Mouse (Mus musculus) heart, embryonic 12.5 days (tissue): Measurements from ENCODE around the gene Actrt2. TPM values are rescaled to one million over a fixed set of nuclear protein-coding genes. Genes with fewer than 3 reads are reported as not detected.

Experiments
- ATAC-seq: fragments of 200-750 bp; cut with Nextera tagmentation; 2 replicates; pipeline ENCODE4 v1.8.0; 2017; ENCODE audit warnings: moderate TSS enrichment, moderate library complexity; ENCODE audit not compliant: insufficient number of reproducible peaks, low FRiP score
- H3K27ac ChIP-seq: fragments of 300-500 bp; sonication (generic); 2 replicates; pipeline ENCODE4 v1.5.1; 2016; ENCODE audit warnings: mild to moderate bottlenecking, moderate library complexity; ENCODE audit not compliant: poor library complexity, severe bottlenecking
- H3K27me3 ChIP-seq: fragments of 300-500 bp; sonication (generic); replicated peaks from 2 replicates; pipeline ENCODE4 v1.6.1; 2016; ENCODE audit warnings: mild to moderate bottlenecking, moderate library complexity
- H3K36me3 ChIP-seq: fragments of 300-500 bp; sonication (generic); 2 replicates; pipeline ENCODE4 v1.6.1; 2016; ENCODE audit warnings: mild to moderate bottlenecking, moderate library complexity
- H3K4me1 ChIP-seq: fragments of 300-500 bp; sonication (generic); replicated peaks from 2 replicates; pipeline ENCODE4 v1.6.1; 2016; ENCODE audit warnings: mild to moderate bottlenecking
- H3K4me2 ChIP-seq: fragments of 300-500 bp; sonication (generic); 2 replicates; pipeline ENCODE4 v1.6.1; 2016; ENCODE audit warnings: mild to moderate bottlenecking, moderate library complexity
- H3K4me3 ChIP-seq: fragments of 300-500 bp; sonication (generic); 2 replicates; pipeline ENCODE4 v1.5.1; 2016; ENCODE audit warnings: mild to moderate bottlenecking
- H3K9ac ChIP-seq: fragments of 300-500 bp; sonication (generic); 2 replicates; pipeline ENCODE4 v1.6.1; 2016; ENCODE audit warnings: mild to moderate bottlenecking, moderate library complexity
- H3K9me3 ChIP-seq: fragments of 300-500 bp; sonication (generic); replicated peaks from 2 replicates; pipeline ENCODE4 v1.6.1; 2016; ENCODE audit warnings: mild to moderate bottlenecking, moderate library complexity
- WGBS: fragments of 180-500 bp; shearing (Covaris S2); methylation state at CpG from one replicate; pipeline ENCODE4 v1.1.7; 2016; 5-methylcytosine and 5-hydroxymethylcytosine counted together
- polyA plus RNA-seq: library from polyadenylated mRNA; unstranded; fragments of >200 nt; fragmentation: Nextera tagmentation; extraction: Ambion mirVana; gene quantifications from 2 replicates; pipeline ENCODE4 v1.2.1, GENCODE M21; 2016

Actrt2 gene
- polyA plus RNA-seq, 1 experiment from 2014 or later: not detected

DNA sequence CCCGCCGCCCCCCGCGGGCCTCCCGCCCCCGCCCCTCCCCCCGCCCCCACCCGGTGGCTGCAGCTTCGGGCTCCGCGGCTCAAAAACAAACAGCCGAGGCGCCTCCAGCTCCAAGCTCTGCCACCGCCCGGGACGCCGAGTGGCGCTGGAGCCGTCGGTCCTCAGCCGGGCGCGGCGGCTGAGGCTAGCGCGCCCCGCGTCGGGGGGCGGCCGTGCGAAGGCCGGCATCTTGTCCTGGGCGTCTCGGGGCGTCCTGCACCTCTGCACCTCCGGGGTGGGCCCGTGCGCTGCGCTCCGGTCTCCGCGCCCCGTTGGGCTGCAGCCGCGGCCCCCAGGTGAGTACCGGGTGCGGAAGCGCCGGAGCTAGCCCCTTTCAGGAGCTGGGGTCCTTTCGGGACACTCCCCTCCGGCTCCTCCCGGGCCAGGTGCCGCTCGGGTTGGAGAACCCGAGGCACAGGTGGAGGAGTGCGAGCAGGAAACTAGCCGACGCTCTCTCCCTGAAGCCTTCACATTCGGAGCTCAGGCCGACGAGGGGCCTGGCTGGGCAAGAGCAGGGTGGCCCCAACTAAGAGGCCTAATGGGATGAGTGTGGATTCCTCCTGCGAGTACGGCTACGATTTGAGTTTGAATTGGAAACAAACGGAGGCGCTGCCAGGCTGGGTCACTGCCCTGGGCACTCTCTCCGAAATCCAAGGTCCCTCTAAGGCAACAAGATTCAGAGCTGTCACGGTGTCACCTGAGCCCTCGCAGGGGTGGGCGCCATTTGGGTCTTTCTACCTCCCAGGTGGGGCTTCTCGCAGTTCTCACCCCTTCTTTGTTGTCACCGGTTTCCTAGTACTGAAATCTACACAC, 30.0 kb downstream of the Actrt2 start:
- ATAC-seq: no peak
- Histone ChIP-seq H3K27ac (peak overlapping the region; percentile 96), H3K4me1 (peaks cover 57% of the 10 kb centered on the region), H3K9me3 (no peaks in the 10 kb centered on the region), H3K9ac (peak overlapping the region; percentile 90), H3K36me3 (no peaks in the 10 kb centered on the region), H3K4me3 (peak overlapping the region; percentile 75), H3K4me2 (peak overlapping the region; percentile 80), H3K27me3 (peaks cover 68% of the 10 kb centered on the region)
- WGBS: 1% methylated on average over 60 of the region's 73 CpGs

DNA sequence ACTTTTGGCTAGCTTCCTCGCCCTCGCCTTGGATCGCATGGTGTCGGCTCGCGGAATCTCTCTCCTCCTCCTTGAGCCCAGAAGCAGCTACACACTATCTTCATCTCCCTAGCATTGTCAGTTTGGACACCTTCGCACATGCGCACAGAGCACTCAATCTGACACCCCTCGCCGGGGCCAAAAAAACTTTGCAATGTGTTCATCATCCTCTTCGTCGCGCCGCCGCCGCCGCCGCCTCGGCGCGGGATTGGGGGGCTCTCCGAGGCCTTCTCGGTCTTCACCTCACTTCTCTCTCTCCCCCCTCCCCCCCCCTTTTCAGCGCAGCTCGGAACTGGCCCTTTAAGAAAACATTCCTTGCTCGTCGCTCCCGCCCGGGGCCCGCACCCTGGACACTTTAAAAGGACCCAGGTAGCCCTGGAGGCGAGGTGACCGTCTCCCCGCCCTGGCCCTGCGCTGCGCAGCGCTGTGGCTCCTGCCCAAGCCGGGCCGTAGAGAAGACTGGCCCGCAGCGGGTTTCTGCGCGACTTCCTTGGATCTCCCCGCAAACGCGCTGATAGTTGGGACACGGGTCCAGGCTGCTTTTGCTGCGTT, 30.9 kb downstream of the Actrt2 start, which contains the start of gene Prdm16:
Gene Prdm16 (minus strand): TSS at position 153 of the 591 bp plus-strand sequence.
- Histone ChIP-seq H3K4me2 (peak within 1 kb of the TSS; percentile 80), H3K27me3 (peaks cover 67% of the 10 kb centered on the region), H3K9ac (peak within 1 kb of the TSS; percentile 90), H3K36me3 (no peaks in the 10 kb centered on the region), H3K9me3 (no peaks in the 10 kb centered on the region), H3K4me3 (peak within 1 kb of the TSS; percentile 75), H3K27ac (peak within 1 kb of the TSS; percentile 96), H3K4me1 (peaks cover 54% of the 10 kb centered on the region)
- WGBS: under 1% methylated on average over 47 of the region's 47 CpGs
- peak; percentile 56 for ATAC-seq

DNA sequence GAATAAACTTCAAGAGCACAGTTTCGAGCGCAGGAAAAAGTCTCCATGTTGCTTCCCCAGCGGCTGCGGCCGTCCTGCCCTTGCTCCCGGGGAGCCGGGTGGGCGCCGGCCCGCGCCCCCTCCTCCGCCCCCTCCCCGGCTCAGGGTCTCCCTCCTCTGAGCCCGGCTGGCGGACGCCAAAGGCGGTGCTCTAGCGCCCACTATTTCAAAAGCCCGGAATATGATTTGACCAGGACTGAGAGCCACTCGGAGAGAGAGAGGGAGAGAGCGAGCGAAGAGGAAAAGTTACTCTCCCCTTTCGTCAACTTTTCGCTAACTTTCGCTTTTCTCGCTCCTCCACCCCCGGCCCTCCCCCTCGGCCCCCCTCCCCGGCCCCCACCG, 31.6 kb downstream of the Actrt2 start:
- Histone ChIP-seq H3K4me3 (peak overlapping the region; percentile 75), H3K9me3 (no peaks in the 10 kb centered on the region), H3K27me3 (peaks cover 71% of the 10 kb centered on the region), H3K36me3 (no peaks in the 10 kb centered on the region), H3K4me1 (peaks cover 53% of the 10 kb centered on the region), H3K4me2 (peak overlapping the region; percentile 80), H3K9ac (peak overlapping the region; percentile 90), H3K27ac (peak overlapping the region; percentile 96)
- 1% methylated on average over 28 of the region's 30 CpGs for WGBS
- peak; percentile 70 for ATAC-seq

GRCm38 (mm10) chr4:154635241-154636052, 32.2 kb downstream of the Actrt2 start:
- no peaks in the 10 kb centered on the region for H3K9me3 ChIP-seq
- peak overlapping the region; percentile 75 for H3K4me3 ChIP-seq
- H3K9ac ChIP-seq: peak overlapping the region; percentile 90
- peak overlapping the region; percentile 80 for H3K4me2 ChIP-seq
- H3K27ac ChIP-seq: peak overlapping the region; percentile 96
- H3K27me3 ChIP-seq: peaks cover 71% of the 10 kb centered on the region
- peak; percentile 43 for ATAC-seq
- H3K36me3 ChIP-seq: no peaks in the 10 kb centered on the region
- peaks cover 53% of the 10 kb centered on the region for H3K4me1 ChIP-seq
- WGBS: under 1% methylated on average over 90 of the region's 94 CpGs

DNA sequence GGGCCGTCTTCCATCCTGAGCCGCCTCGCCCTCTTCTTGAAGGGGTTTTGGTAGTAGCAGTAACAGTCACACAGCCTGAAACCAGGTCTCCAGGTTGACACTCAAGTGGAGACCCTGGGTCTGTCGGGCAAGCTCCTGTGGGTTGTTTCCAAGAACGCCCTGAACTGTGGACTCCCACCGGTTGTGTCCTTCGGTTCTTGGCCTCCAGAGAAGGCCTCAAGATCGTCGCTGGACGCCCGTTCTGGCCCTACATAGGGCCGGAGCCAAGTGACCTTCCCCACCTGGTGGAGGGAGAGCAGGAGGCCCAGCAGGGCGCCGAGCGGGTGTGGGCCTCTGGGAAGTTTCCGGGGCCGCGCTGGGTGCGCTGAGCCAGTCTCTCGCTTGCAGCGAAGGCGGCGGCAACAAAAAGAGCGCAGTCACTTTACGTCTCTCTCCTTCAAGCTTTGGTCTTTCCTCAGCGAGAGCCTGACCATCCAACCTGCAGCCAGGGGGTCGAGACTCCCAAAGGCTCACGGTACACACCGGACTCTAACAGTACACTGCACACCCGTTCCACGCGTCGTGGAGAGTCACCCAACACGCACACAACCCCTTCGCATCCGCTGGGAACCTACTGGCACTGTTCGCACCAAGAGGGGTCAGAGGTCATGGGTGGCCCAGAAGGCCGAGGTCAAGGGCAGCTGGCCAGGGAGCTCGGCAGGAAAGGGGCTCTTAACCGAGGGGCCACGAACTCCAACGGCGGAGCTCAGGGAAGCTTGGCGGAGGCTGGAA, 33.0 kb downstream of the Actrt2 start:
- peaks cover 68% of the 10 kb centered on the region for H3K27me3 ChIP-seq
- H3K4me2 ChIP-seq: peak overlapping the region; percentile 80
- peaks cover 50% of the 10 kb centered on the region for H3K4me1 ChIP-seq
- H3K27ac ChIP-seq: peak overlapping the region; percentile 96; the same call in 1 of the 2 replicates
- no peaks in the 10 kb centered on the region for H3K9me3 ChIP-seq
- peak overlapping the region; percentile 90 for H3K9ac ChIP-seq
- no peak for ATAC-seq
- 8% methylated on average over 44 of the region's 44 CpGs for WGBS
- H3K4me3 ChIP-seq: peak overlapping the region; percentile 75
- no peaks in the 10 kb centered on the region for H3K36me3 ChIP-seq

GRCm38 (mm10) chr4:154634001-154634400, 33.7 kb downstream of the Actrt2 start:
- no peaks in the 10 kb centered on the region for H3K36me3 ChIP-seq
- H3K4me1 ChIP-seq: peaks cover 52% of the 10 kb centered on the region
- H3K9me3 ChIP-seq: no peaks in the 10 kb centered on the region
- peak overlapping the region; percentile 90 for H3K9ac ChIP-seq
- 34% methylated on average over 3 of the region's 3 CpGs for WGBS
- H3K4me3 ChIP-seq: peak overlapping the region; percentile 75
- H3K4me2 ChIP-seq: peak overlapping the region; percentile 80
- ATAC-seq: no peak
- H3K27me3 ChIP-seq: peaks cover 68% of the 10 kb centered on the region
- no peak overlapping the region for H3K27ac ChIP-seq

DNA sequence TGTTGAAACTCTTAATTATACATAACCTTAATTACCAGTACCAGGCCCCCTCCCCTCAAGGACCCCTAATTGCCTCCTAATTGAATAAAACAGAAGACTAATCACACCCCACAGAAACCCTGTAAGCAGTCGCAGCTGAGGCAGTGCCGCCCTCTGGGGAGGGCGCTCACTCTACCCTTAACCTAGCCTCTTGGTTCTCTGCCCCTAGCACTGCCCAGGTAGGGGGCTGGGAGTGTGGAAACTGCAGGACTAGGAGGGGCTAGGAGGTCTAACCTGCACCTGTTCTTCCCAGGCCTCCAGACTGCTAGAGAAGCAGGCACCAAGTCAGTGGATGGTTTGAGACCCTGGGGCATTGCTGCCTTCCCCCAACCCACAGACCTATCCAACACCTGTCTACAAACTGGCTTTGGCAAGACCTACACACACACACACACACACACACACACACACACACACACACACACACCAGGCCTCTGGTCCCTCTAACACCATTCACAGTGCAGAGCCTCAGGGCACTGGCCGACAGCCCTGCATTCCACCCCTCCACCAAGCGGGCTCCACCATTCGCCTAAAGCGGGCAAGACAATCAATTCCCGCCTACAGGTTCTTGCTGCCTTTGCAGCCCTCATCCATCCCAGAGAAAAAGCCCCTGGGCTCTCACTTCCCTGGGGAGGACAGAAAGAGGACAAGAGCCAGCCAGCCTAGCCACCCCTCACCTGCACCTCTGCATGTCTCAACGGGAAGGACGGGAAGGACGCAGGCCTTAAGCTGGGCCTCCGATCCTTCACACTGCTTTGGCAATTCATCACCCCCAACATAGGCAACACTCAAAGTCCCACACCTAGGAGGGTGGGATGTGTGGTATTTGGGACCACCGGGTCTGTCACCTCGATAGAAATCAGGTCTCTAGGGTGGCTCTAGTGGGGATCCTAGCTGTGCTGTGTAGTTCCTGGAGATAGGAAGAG, 34.6 kb downstream of the Actrt2 start:
- ATAC-seq: no peak
- Histone ChIP-seq H3K4me1 (peaks cover 59% of the 10 kb centered on the region), H3K27me3 (peaks cover 65% of the 10 kb centered on the region), H3K36me3 (no peaks in the 10 kb centered on the region), H3K4me2 (peak overlapping the region; percentile 80), H3K9ac (peak overlapping the region; percentile 90), H3K27ac (no peak overlapping the region), H3K9me3 (no peaks in the 10 kb centered on the region), H3K4me3 (peak overlapping the region; percentile 75)
- WGBS: 39% methylated on average over 14 of the region's 14 CpGs

- Histone ChIP-seq H3K27ac (no peak overlapping the region), H3K9ac (no peak overlapping the region), H3K4me2 (0 out of 2 replicates have a peak overlapping the region, but pooled peaks have one; percentile 8), H3K27me3 (peaks cover 57% of the 10 kb centered on the region), H3K9me3 (no peaks in the 10 kb centered on the region), H3K4me1 (peaks cover 75% of the 10 kb centered on the region), H3K36me3 (no peaks in the 10 kb centered on the region), H3K4me3 (no peak overlapping the region)
- WGBS: 47% methylated on average over 3 of the region's 3 CpGs
- no peak for ATAC-seq
Observed at GRCm38 (mm10) chr4:154630763-154631162, 36.9 kb downstream of the Actrt2 start.

DNA sequence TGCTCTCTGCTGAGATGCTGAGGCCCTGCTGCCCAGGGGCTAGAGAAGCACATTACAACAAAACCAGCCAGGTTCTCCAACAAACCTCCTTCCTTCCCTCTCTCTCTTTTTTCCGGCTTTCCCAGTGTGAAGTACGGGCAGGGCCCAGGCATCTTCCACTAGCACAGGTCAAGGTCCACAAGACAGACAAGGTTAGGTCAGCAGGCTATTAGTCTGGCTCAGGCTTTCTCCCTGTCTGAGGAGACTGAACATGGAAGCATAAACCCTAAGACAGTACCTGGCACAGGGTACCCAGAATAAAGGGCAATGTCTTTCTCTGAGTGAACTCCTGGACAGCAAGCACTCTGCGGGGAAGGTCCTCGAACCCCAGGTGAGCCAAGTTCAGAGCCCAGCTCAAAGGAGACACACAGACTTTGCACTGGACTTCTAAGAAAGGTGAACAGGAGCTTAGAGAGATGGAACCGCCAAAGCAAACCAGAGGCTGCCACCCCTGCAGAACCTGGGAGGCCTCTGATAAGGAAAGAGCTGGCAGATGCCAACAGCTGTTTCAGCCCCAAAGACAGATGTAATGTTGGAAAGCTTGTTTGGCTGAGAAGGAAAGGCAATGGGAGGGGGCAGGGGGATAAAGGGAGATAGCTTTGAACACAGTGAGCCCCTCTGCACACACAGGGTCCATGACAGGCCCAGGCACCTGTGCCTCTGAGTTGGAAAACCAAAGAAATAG, 40.1 kb downstream of the Actrt2 start:
- Histone ChIP-seq H3K4me2 (no peak overlapping the region), H3K4me1 (peaks cover 81% of the 10 kb centered on the region), H3K27me3 (peaks cover 35% of the 10 kb centered on the region), H3K9me3 (no peaks in the 10 kb centered on the region), H3K27ac (no peak overlapping the region), H3K36me3 (no peaks in the 10 kb centered on the region), H3K9ac (0 out of 2 replicates have a peak overlapping the region, but pooled peaks have one; percentile 12), H3K4me3 (no peak overlapping the region)
- 80% methylated on average over 5 of the region's 5 CpGs for WGBS
- ATAC-seq: no peak
